Mouse (Mus musculus) megakaryocyte, embryonic 14.5 days (primary cell): ENCODE results near the gene Anxa2.

ENCODE experiments used
- FLI1 ChIP-seq: IDR thresholded peaks from 2 replicates; pipeline ENCODE4 v1.6.1; 2012; ENCODE audit warnings: low read length, inconsistent platforms, mixed read lengths
- GATA1 ChIP-seq: IDR thresholded peaks from 3 replicates; pipeline ENCODE4 v1.6.1; 2012; ENCODE audit warnings: mixed read lengths, low read length, inconsistent platforms, borderline replicate concordance

- TF ChIP-seq FLI1, result no peak
- no peak for TF ChIP-seq GATA1
These were observed 17.5 kb downstream of the Anxa2 start for GRCm38 (mm10) chr9:69470921-69471320.
